Mouse (Mus musculus) heart, postnatal 0 days (tissue): ENCODE results near the gene Pik3ip1. TPM values are rescaled to one million over a fixed set of nuclear protein-coding genes. Genes with fewer than 3 reads are reported as not detected.
A peak's percentile ranks its signal among the peaks of the same experiment; 100 is the strongest.

Experiments
- ATAC-seq: fragments of 200-750 bp; cut with Nextera tagmentation; 2 replicates; pipeline ENCODE4 v1.8.0; 2017; ENCODE audit warnings: low read depth, moderate number of reproducible peaks, moderate library complexity; ENCODE audit not compliant: insufficient read depth
- DNase-seq: peaks from one replicate; pipeline ENCODE4 v3.0.0-alpha.2; 2016; ENCODE audit warnings: low spot score
- H3K27ac ChIP-seq: fragments of 300-500 bp; sonication (generic); 2 replicates; pipeline ENCODE4 v1.5.1; 2014; ENCODE audit warnings: low read depth, mild to moderate bottlenecking
- H3K27me3 ChIP-seq: fragments of 300-500 bp; sonication (generic); 2 replicates; pipeline ENCODE4 v1.6.1; 2014; ENCODE audit warnings: low read length, mixed read lengths; ENCODE audit not compliant: control insufficient read depth, insufficient read depth
- H3K36me3 ChIP-seq: fragments of 300-500 bp; sonication (generic); replicated peaks from 2 replicates; pipeline ENCODE4 v1.6.1; 2014; ENCODE audit warnings: low read length, mixed read lengths; ENCODE audit not compliant: control insufficient read depth, insufficient read depth
- H3K4me1 ChIP-seq: fragments of 300-500 bp; sonication (generic); 2 replicates; pipeline ENCODE4 v1.6.1; 2014; ENCODE audit warnings: antibody characterized with exemption; ENCODE audit not compliant: control insufficient read depth, insufficient read depth
- H3K4me2 ChIP-seq: fragments of 300-500 bp; sonication (generic); 2 replicates; pipeline ENCODE4 v1.6.1; 2014; ENCODE audit warnings: low read depth, mild to moderate bottlenecking, low read length, moderate library complexity
- H3K4me3 ChIP-seq: fragments of 300-500 bp; sonication (generic); 2 replicates; pipeline ENCODE4 v1.5.1; 2014; ENCODE audit warnings: low read depth, low read length
- H3K9ac ChIP-seq: fragments of 300-500 bp; sonication (generic); replicated peaks from 2 replicates; pipeline ENCODE4 v1.6.1; 2014; ENCODE audit warnings: low read depth, low read length, mixed read lengths
- H3K9me3 ChIP-seq: fragments of 300-500 bp; sonication (generic); replicated peaks from 2 replicates; pipeline ENCODE4 v1.6.1; 2016; ENCODE audit warnings: low read length; ENCODE audit not compliant: control insufficient read depth
- CTCF ChIP-seq: IDR thresholded peaks from 2 replicates; pipeline ENCODE4 v1.5.1; 2016; ENCODE audit warnings: antibody characterized with exemption, control low read depth, low read depth
- EP300 ChIP-seq: IDR thresholded peaks from 2 replicates; pipeline ENCODE4 v1.6.1; 2016; ENCODE audit warnings: antibody characterized with exemption, low read depth
- WGBS: fragments of 180-500 bp; shearing (Covaris S2); extraction: QIAGEN DNeasy Blood & Tissue Kit; methylation state at CpG from one replicate; pipeline ENCODE4 v1.1.7; 2014; 5-methylcytosine and 5-hydroxymethylcytosine counted together
- polyA plus RNA-seq: library from polyadenylated mRNA; unstranded; fragments of >200 nt; fragmentation: Nextera tagmentation; extraction: Ambion mirVana; gene quantifications from 2 replicates; pipeline ENCODE4 v1.2.1, GENCODE M21; 2015
- total RNA-seq: library from RNA; depleted of rRNA; stranded (reverse); fragments of >200 nt; gene quantifications from 2 replicates; pipeline ENCODE4 v1.2.3, GENCODE M21; 2014; ENCODE audit warnings: low replicate concordance

Pik3ip1 gene
- total and polyA plus RNA-seq, 2 experiments from 2014 or later: 44.7 to 57.6 TPM

DNA sequence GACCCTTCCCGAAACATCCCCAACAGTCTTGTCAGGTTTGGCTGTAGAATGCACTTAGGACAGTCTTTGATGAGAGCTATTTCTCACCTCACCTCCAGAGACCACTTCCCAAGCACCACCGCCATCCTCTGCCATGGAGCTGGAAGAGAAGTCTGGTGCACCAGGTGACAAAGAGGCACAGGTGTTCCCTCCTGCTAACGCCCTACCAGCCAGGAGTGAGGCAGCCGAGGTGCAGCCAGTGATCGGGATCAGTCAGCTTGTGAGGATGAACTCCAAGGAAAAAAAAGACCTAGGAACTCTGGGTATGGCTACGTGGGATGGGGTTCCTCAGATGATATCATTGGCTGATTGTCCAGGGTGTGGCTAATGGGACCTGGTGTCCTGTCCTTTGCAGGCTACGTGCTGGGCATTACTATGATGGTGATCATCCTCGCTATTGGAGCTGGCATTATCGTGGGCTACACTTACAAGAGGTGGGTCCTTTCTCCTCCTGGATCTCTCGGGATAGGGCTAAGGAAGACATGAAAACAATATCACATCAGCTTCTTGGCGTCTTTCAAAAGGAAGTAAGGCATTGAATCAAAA is 3.0 kb downstream of the Pik3ip1 start:
- Histone ChIP-seq H3K27ac (peak overlapping the region; percentile 87), H3K36me3 (peaks cover 25% of the 10 kb centered on the region), H3K9ac (no peak overlapping the region), H3K9me3 (no peaks in the 10 kb centered on the region), H3K27me3 (no peaks in the 10 kb centered on the region), H3K4me3 (no peak overlapping the region), H3K4me2 (no peak overlapping the region), H3K4me1 (peaks cover 58% of the 10 kb centered on the region)
- WGBS: 87% methylated on average over 11 of the region's 11 CpGs
- TF ChIP-seq EP300: no peak
- no peak for TF ChIP-seq CTCF
- ATAC-seq: no peak
- no peak for DNase-seq

GRCm38 (mm10) chr11:3334141-3334710 is 4.0 kb downstream of the Pik3ip1 start:
- no peak for DNase-seq
- TF ChIP-seq CTCF (no peak), EP300 (no peak)
- H3K27me3 ChIP-seq: no peaks in the 10 kb centered on the region
- H3K4me1 ChIP-seq: peaks cover 53% of the 10 kb centered on the region
- H3K36me3 ChIP-seq: peaks cover 25% of the 10 kb centered on the region
- H3K27ac ChIP-seq: no peak overlapping the region
- WGBS: 87% methylated on average over 11 of the region's 11 CpGs
- H3K4me2 ChIP-seq: no peak overlapping the region
- H3K9ac ChIP-seq: no peak overlapping the region; the same call in 1 of the 2 replicates
- no peak overlapping the region for H3K4me3 ChIP-seq
- ATAC-seq: no peak
- H3K9me3 ChIP-seq: no peaks in the 10 kb centered on the region

DNA sequence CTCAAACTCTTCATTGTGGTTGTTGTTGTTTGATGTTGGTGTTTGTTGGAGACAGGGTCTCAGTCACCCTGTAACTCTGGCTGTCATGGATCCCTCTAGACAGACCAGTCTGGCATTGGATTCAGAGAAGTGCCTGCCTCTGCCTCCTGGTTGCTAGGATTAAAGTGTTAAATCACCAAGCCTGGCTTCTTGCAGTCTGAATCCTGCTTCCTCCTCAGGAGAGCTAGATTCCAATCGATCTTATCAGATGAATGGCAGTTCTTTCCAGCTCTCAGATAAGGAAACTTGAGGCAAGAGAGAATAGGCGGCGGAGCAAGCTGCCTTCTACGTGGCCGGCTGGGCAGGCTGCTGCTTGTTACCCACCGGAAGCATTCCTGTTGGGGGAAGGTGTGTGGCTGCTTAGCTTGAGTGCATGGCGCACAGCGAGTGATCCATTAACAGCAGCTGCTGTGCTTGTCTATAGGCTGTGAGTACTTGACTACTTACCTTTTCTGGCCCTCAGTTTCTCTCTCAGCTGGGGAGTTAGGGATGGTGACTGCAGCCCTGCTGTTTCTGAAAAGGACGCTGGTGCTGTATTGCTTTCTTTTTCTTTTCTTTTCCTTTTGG is 4.6 kb downstream of the Pik3ip1 start:
- no peak overlapping the region for H3K4me3 ChIP-seq
- ATAC-seq: no peak
- peak overlapping the region; percentile 35; the same call in 1 of the 2 replicates for H3K4me2 ChIP-seq
- peaks cover 47% of the 10 kb centered on the region for H3K4me1 ChIP-seq
- no peak for DNase-seq
- no peaks in the 10 kb centered on the region for H3K27me3 ChIP-seq
- H3K9ac ChIP-seq: no peak overlapping the region; the same call in 1 of the 2 replicates
- no peaks in the 10 kb centered on the region for H3K9me3 ChIP-seq
- peak overlapping the region; percentile 71; the same call in 1 of the 2 replicates for H3K27ac ChIP-seq
- TF ChIP-seq CTCF (no peak), EP300 (no peak)
- 45% methylated on average over 9 of the region's 9 CpGs for WGBS
- H3K36me3 ChIP-seq: peaks cover 25% of the 10 kb centered on the region

GRCm38 (mm10) chr11:3335651-3336216 is 5.5 kb downstream of the Pik3ip1 start:
- H3K36me3 ChIP-seq: peaks cover 25% of the 10 kb centered on the region
- peak overlapping the region; percentile 71 for H3K27ac ChIP-seq
- H3K4me2 ChIP-seq: peak overlapping the region; percentile 35
- H3K27me3 ChIP-seq: no peaks in the 10 kb centered on the region
- no peak overlapping the region for H3K4me3 ChIP-seq
- DNase-seq (peak; percentile 52), ATAC-seq (no peak)
- 15% methylated on average over 11 of the region's 11 CpGs for WGBS
- TF ChIP-seq CTCF (no peak), EP300 (peak; percentile 71; the same call in 1 of the 2 replicates)
- no peak overlapping the region for H3K9ac ChIP-seq
- H3K9me3 ChIP-seq: no peaks in the 10 kb centered on the region
- peaks cover 46% of the 10 kb centered on the region for H3K4me1 ChIP-seq

DNA sequence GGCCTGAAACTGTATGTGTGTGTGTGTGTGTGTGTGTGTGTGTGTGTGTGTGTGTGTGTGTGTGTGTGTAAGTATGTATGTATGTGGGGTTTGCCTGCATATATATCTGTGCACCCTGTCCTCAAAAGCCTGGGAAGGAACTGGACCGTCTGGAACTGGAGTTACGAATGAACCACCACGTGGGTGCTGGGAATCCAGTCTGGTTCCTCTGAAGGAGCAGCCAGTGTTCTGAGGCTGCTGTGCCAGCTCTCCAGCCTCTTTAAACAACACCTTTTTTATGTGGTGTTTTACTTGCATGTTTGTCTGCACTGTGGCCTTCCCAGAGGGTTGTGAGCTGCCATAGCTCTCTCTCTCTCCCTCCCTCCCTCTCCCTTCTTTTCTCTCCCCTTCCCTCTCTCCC is 6.4 kb downstream of the Pik3ip1 start:
- H3K36me3 ChIP-seq: peaks cover 31% of the 10 kb centered on the region
- no peaks in the 10 kb centered on the region for H3K27me3 ChIP-seq
- H3K4me2 ChIP-seq: no peak overlapping the region
- DNase-seq: no peak
- peaks cover 46% of the 10 kb centered on the region for H3K4me1 ChIP-seq
- 69% methylated on average over 3 of the region's 3 CpGs for WGBS
- TF ChIP-seq EP300 (no peak), CTCF (no peak)
- no peak for ATAC-seq
- peak overlapping the region; percentile 71 for H3K27ac ChIP-seq
- no peak overlapping the region for H3K4me3 ChIP-seq
- H3K9me3 ChIP-seq: no peaks in the 10 kb centered on the region
- no peak overlapping the region for H3K9ac ChIP-seq
